Mouse (Mus musculus) intestine, embryonic 14.5 days (tissue): ENCODE data around the gene Ppp1r26. TPM values are rescaled to one million over a fixed set of nuclear protein-coding genes. Genes with fewer than 3 reads are reported as not detected.

Experiments used
- ATAC-seq: fragments of 200-750 bp; cut with Nextera tagmentation; replicated peaks from 2 replicates; pipeline ENCODE4 v1.8.0; 2017; ENCODE audit warnings: low read depth, moderate number of reproducible peaks, moderate TSS enrichment, moderate library complexity; ENCODE audit not compliant: low FRiP score, low TSS enrichment
- DNase-seq: peaks from one replicate; pipeline ENCODE4 v3.0.0-alpha.2; 2018; ENCODE audit warnings: low spot score
- H3K27ac ChIP-seq: fragments of 300-500 bp; sonication (generic); 2 replicates; pipeline ENCODE4 v1.5.1; 2014; ENCODE audit warnings: low read depth, mild to moderate bottlenecking, control low read depth
- H3K27me3 ChIP-seq: fragments of 300-500 bp; sonication (generic); replicated peaks from 2 replicates; pipeline ENCODE4 v1.6.1; 2014; ENCODE audit warnings: low read length, control low read depth; ENCODE audit not compliant: control insufficient read depth, insufficient read depth
- H3K36me3 ChIP-seq: fragments of 300-500 bp; sonication (generic); 2 replicates; pipeline ENCODE4 v1.6.1; 2014; ENCODE audit warnings: low read length, control low read depth; ENCODE audit not compliant: control insufficient read depth, insufficient read depth
- H3K4me1 ChIP-seq: fragments of 300-500 bp; sonication (generic); replicated peaks from 2 replicates; pipeline ENCODE4 v1.6.1; 2014; ENCODE audit warnings: low read length, control low read depth, mixed read lengths; ENCODE audit not compliant: control insufficient read depth, insufficient read depth
- H3K4me2 ChIP-seq: fragments of 300-500 bp; sonication (generic); 2 replicates; pipeline ENCODE4 v1.6.1; 2014; ENCODE audit warnings: low read length
- H3K4me3 ChIP-seq: fragments of 300-500 bp; sonication (generic); 2 replicates; pipeline ENCODE4 v1.5.1; 2014; ENCODE audit warnings: low read depth, low read length, control low read depth, mixed read lengths
- H3K9ac ChIP-seq: fragments of 300-500 bp; sonication (generic); 2 replicates; pipeline ENCODE4 v1.6.1; 2014; ENCODE audit warnings: mild to moderate bottlenecking, low read length
- H3K9me3 ChIP-seq: fragments of 300-500 bp; sonication (generic); 2 replicates; pipeline ENCODE4 v1.6.1; 2016; ENCODE audit warnings: low read length, control low read depth; ENCODE audit not compliant: control insufficient read depth
- WGBS: fragments of 180-500 bp; shearing (Covaris S2); extraction: QIAGEN DNeasy Blood & Tissue Kit; methylation state at CpG from one replicate; pipeline ENCODE4 v1.1.7; 2014; 5-methylcytosine and 5-hydroxymethylcytosine counted together
- polyA plus RNA-seq: library from polyadenylated mRNA; unstranded; fragments of >200 nt; fragmentation: Nextera tagmentation; extraction: Ambion mirVana; gene quantifications from 2 replicates; pipeline ENCODE4 v1.2.1, GENCODE M21; 2014

Ppp1r26 gene
- polyA plus RNA-seq, 1 experiment from 2014 or later: 4.5 TPM

- Histone ChIP-seq H3K27me3 (no peaks in the 10 kb centered on the region), H3K4me3 (no peak overlapping the region), H3K9ac (no peak overlapping the region), H3K9me3 (no peaks in the 10 kb centered on the region), H3K36me3 (no peaks in the 10 kb centered on the region), H3K27ac (no peak overlapping the region), H3K4me1 (no peaks in the 10 kb centered on the region), H3K4me2 (no peak overlapping the region)
- ATAC-seq (no peak), DNase-seq (no peak)
- 84% methylated on average over 6 of the region's 6 CpGs for WGBS
Observed at GRCm38 (mm10) chr2:28412936-28413335, 33.7 kb upstream of the Ppp1r26 start.

- no peak overlapping the region for H3K4me2 ChIP-seq
- H3K9me3 ChIP-seq: no peaks in the 10 kb centered on the region
- H3K4me3 ChIP-seq: no peak overlapping the region
- H3K27me3 ChIP-seq: no peaks in the 10 kb centered on the region
- H3K9ac ChIP-seq: no peak overlapping the region
- H3K27ac ChIP-seq: no peak overlapping the region
- 88% methylated on average over 5 of the region's 5 CpGs for WGBS
- DNase-seq: no peak
- no peaks in the 10 kb centered on the region for H3K36me3 ChIP-seq
- ATAC-seq: no peak
- no peaks in the 10 kb centered on the region for H3K4me1 ChIP-seq
Observed at GRCm38 (mm10) chr2:28414116-28414756, 32.4 kb upstream of the Ppp1r26 start.

GRCm38 (mm10) chr2:28414757-28415137, 31.9 kb upstream of the Ppp1r26 start:
- H3K36me3 ChIP-seq: no peaks in the 10 kb centered on the region
- no peak for ATAC-seq

GRCm38 (mm10) chr2:28415387-28416024, 31.1 kb upstream of the Ppp1r26 start:
- no peaks in the 10 kb centered on the region for H3K4me1 ChIP-seq
- no peak overlapping the region for H3K4me2 ChIP-seq
- no peaks in the 10 kb centered on the region for H3K9me3 ChIP-seq
- ATAC-seq (no peak), DNase-seq (no peak)
- no peak overlapping the region for H3K4me3 ChIP-seq
- H3K9ac ChIP-seq: no peak overlapping the region
- H3K36me3 ChIP-seq: no peaks in the 10 kb centered on the region
- no peaks in the 10 kb centered on the region for H3K27me3 ChIP-seq
- H3K27ac ChIP-seq: no peak overlapping the region
- 78% methylated on average over 10 of the region's 10 CpGs for WGBS

More at GRCm38 (mm10) chr2:28414757-28415137, 31.9 kb upstream of the Ppp1r26 start:
- DNase-seq: no peak
- Histone ChIP-seq H3K4me1 (no peaks in the 10 kb centered on the region), H3K9me3 (no peaks in the 10 kb centered on the region), H3K4me3 (no peak overlapping the region), H3K27me3 (no peaks in the 10 kb centered on the region), H3K27ac (no peak overlapping the region), H3K9ac (no peak overlapping the region), H3K4me2 (no peak overlapping the region)
- 89% methylated on average over 5 of the region's 5 CpGs for WGBS

- Histone ChIP-seq H3K27ac (no peak overlapping the region), H3K9me3 (no peaks in the 10 kb centered on the region), H3K4me3 (no peak overlapping the region), H3K27me3 (no peaks in the 10 kb centered on the region), H3K9ac (no peak overlapping the region), H3K4me1 (no peaks in the 10 kb centered on the region), H3K36me3 (no peaks in the 10 kb centered on the region), H3K4me2 (no peak overlapping the region)
- no peak for ATAC-seq
- 83% methylated on average over 1 of the region's 1 CpGs for WGBS
- no peak for DNase-seq
Observed at GRCm38 (mm10) chr2:28416511-28416910, 30.1 kb upstream of the Ppp1r26 start.

GRCm38 (mm10) chr2:28418034-28418433, 28.6 kb upstream of the Ppp1r26 start:
- DNase-seq (peak; percentile 97), ATAC-seq (0 out of 2 replicates have a peak, but pooled peaks have one; percentile 20)
- Histone ChIP-seq H3K9me3 (no peaks in the 10 kb centered on the region), H3K27me3 (no peaks in the 10 kb centered on the region), H3K4me3 (no peak overlapping the region), H3K9ac (no peak overlapping the region), H3K27ac (no peak overlapping the region), H3K36me3 (no peaks in the 10 kb centered on the region), H3K4me2 (no peak overlapping the region), H3K4me1 (no peaks in the 10 kb centered on the region)
- WGBS: 45% methylated on average over 2 of the region's 2 CpGs

- H3K9ac ChIP-seq: no peak overlapping the region
- DNase-seq (peak; percentile 97), ATAC-seq (no peak)
- H3K9me3 ChIP-seq: no peaks in the 10 kb centered on the region
- no peaks in the 10 kb centered on the region for H3K36me3 ChIP-seq
- no peak overlapping the region for H3K4me2 ChIP-seq
- no peaks in the 10 kb centered on the region for H3K4me1 ChIP-seq
- no peak overlapping the region for H3K4me3 ChIP-seq
- 18% methylated on average over 4 of the region's 4 CpGs for WGBS
- no peak overlapping the region for H3K27ac ChIP-seq
- H3K27me3 ChIP-seq: no peaks in the 10 kb centered on the region
Observed at GRCm38 (mm10) chr2:28419898-28420297, 26.7 kb upstream of the Ppp1r26 start.

- 43% methylated on average over 3 of the region's 3 CpGs for WGBS
Observed at GRCm38 (mm10) chr2:28423167-28423566, 23.4 kb upstream of the Ppp1r26 start.

GRCm38 (mm10) chr2:28427226-28427625, 19.4 kb upstream of the Ppp1r26 start:
- ATAC-seq: no peak
- WGBS: 85% methylated on average over 6 of the region's 6 CpGs
- Histone ChIP-seq H3K36me3 (no peaks in the 10 kb centered on the region), H3K27me3 (no peaks in the 10 kb centered on the region), H3K9ac (no peak overlapping the region), H3K4me1 (no peaks in the 10 kb centered on the region), H3K4me3 (no peak overlapping the region), H3K4me2 (no peak overlapping the region), H3K9me3 (no peaks in the 10 kb centered on the region), H3K27ac (no peak overlapping the region)
- no peak for DNase-seq

More at GRCm38 (mm10) chr2:28423167-28423566, 23.4 kb upstream of the Ppp1r26 start:
- no peak overlapping the region for H3K27ac ChIP-seq
- no peaks in the 10 kb centered on the region for H3K9me3 ChIP-seq
- no peak overlapping the region for H3K4me3 ChIP-seq
- H3K36me3 ChIP-seq: no peaks in the 10 kb centered on the region
- H3K4me1 ChIP-seq: no peaks in the 10 kb centered on the region
- DNase-seq (peak; percentile 66), ATAC-seq (no peak)
- H3K27me3 ChIP-seq: no peaks in the 10 kb centered on the region
- H3K4me2 ChIP-seq: no peak overlapping the region
- no peak overlapping the region for H3K9ac ChIP-seq
